Mouse (Mus musculus) C2C12 (cell line): ENCODE measurements around the gene Zfp105.

Source experiments
- CTCF ChIP-seq: IDR thresholded peaks from one replicate; pipeline ENCODE4 v1.5.1; 2011; ENCODE audit not compliant: control insufficient read depth, insufficient read depth, insufficient read length
- MAX ChIP-seq: IDR thresholded peaks from one replicate; pipeline ENCODE4 v1.6.1; 2011; ENCODE audit warnings: mild to moderate bottlenecking, control low read depth

DNA sequence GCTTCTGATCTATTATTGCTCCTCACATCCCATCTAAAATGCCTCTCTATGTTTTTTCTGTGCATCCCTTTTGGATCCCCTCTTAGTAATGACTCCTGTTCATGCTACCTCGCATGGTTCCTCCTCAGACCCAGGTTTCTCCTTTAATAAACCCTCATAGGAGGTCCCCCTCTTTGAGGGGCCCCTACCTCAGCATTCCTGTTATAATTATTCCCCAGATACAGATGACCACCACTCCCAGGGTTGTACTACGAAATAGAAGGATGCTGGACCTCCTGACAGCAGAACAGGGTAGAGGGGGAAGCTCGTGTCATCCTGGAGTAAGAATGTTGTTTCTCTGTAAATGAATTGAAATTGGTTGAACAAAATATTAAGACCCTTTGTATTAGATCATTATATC, 37.5 kb upstream of the Zfp105 start, which contains the start of gene Zkscan7:
- TF ChIP-seq CTCF (no peak), MAX (no peak)
